Mouse (Mus musculus) CH12.LX (cell line): ENCODE results near the gene Tnp1.

Source experiments
- BHLHE40 ChIP-seq: IDR thresholded peaks from 2 replicates; pipeline ENCODE4 v1.6.1; 2011; ENCODE audit warnings: mild to moderate bottlenecking, low read depth, low read length, improper control_type of control experiment
- CTCF ChIP-seq, 2 experiments: IDR thresholded peaks in 1 of 2; conservative IDR thresholded peaks in 1 of 2; 2 replicates each; pipeline ENCODE4 v1.5.1; 2011 to 2012; ENCODE audit warnings: low read depth in 2 of 2, low read length in 2 of 2, improper control_type of control experiment in 1 of 2, inconsistent platforms in 1 of 2, mild to moderate bottlenecking in 1 of 2, moderate library complexity in 1 of 2
- GABPA ChIP-seq: IDR thresholded peaks from 2 replicates; pipeline ENCODE4 v1.6.1; 2012; ENCODE audit warnings: low read depth, low read length, improper control_type of control experiment, inconsistent platforms; ENCODE audit not compliant: insufficient replicate concordance
- HCFC1 ChIP-seq: IDR thresholded peaks from 2 replicates; pipeline ENCODE4 v1.6.1; 2012; ENCODE audit warnings: low read depth, mild to moderate bottlenecking, inconsistent platforms, low read length, improper control_type of control experiment
- MAFK ChIP-seq: IDR thresholded peaks from 2 replicates; pipeline ENCODE4 v1.6.1; 2011; ENCODE audit warnings: low read length, improper control_type of control experiment; ENCODE audit not compliant: insufficient replicate concordance
- MAX ChIP-seq: IDR thresholded peaks from 2 replicates; pipeline ENCODE4 v1.6.1; 2011; ENCODE audit warnings: low read length, improper control_type of control experiment
- MAZ ChIP-seq: IDR thresholded peaks from 2 replicates; pipeline ENCODE4 v1.6.1; 2012; ENCODE audit warnings: low read depth, mild to moderate bottlenecking, inconsistent platforms, low read length, improper control_type of control experiment, moderate library complexity
- POLR2A ChIP-seq: IDR thresholded peaks from 2 replicates; pipeline ENCODE4 v1.6.1; 2011; ENCODE audit warnings: low read depth, mild to moderate bottlenecking, improper control_type of control experiment, low read length
- SIN3A ChIP-seq: IDR thresholded peaks from 2 replicates; pipeline ENCODE4 v1.6.1; 2012; ENCODE audit warnings: low read length, improper control_type of control experiment, inconsistent platforms
- TCF12 ChIP-seq: IDR thresholded peaks from 2 replicates; pipeline ENCODE4 v1.6.1; 2014; ENCODE audit warnings: low read depth, mild to moderate bottlenecking, inconsistent platforms, low read length, improper control_type of control experiment
- ZC3H11A ChIP-seq: IDR thresholded peaks from 2 replicates; pipeline ENCODE4 v1.6.1; 2012; ENCODE audit warnings: low read depth, mild to moderate bottlenecking, inconsistent platforms, low read length, improper control_type of control experiment
- ZMIZ1 ChIP-seq: IDR thresholded peaks from 2 replicates; pipeline ENCODE4 v1.6.1; 2012; ENCODE audit warnings: low read depth, mild to moderate bottlenecking, inconsistent platforms, low read length, improper control_type of control experiment

- TF ChIP-seq POLR2A (no peak), BHLHE40 (no peak), CTCF (conservative IDR thresholded peaks at IDR 0.05 in 1 of 2, IDR thresholded peaks at IDR 0.05 in 1 of 2; ENCODE audit: low read depth in 2 of 2, low read length in 2 of 2) (no peak), SIN3A (no peak), MAX (no peak), ZMIZ1 (no peak), TCF12 (no peak), GABPA (no peak), MAFK (no peak), MAZ (no peak), ZC3H11A (no peak), HCFC1 (no peak)
Observed at GRCm38 (mm10) chr1:73038532-73038931, 22.8 kb upstream of the Tnp1 start.
